Mouse (Mus musculus) megakaryocyte-erythroid progenitor cell, adult 5-6 weeks (primary cell): ENCODE measurements around the gene Cda. TPM values are rescaled to one million over a fixed set of nuclear protein-coding genes. Genes with fewer than 3 reads are reported as not detected.
"Not testable (repeated sequence)": the region's sequence is repeated elsewhere in the genome, so short reads cannot be mapped to it uniquely, and the experiment has no call there.

Experiments
- ATAC-seq: replicated peaks from 2 replicates; pipeline ENCODE4 v1.8.0; 2016; ENCODE audit warnings: mild to moderate bottlenecking, inconsistent platforms; ENCODE audit not compliant: severe bottlenecking, poor library complexity, low FRiP score, low TSS enrichment
- total RNA-seq, 2 experiments: library from RNA; stranded (forward) in 1 of 2; stranded (reverse) in 1 of 2; fragments of 200-1000, 215-1000 nt in 1 of 2; fragments of >200 nt in 1 of 2; fragmentation: Nextera tagmentation in 1 of 2; gene quantifications; 2 replicates each; pipeline ENCODE4 v1.2.3; 2014 to 2017

Gene Cda
- total RNA-seq, 2 experiments from 2014 or later: 2.6 TPM; not detected in 1

- no peak for ATAC-seq
Measured at GRCm38 (mm10) chr4:138339963-138340362, 27.8 kb downstream of the Cda start.

GRCm38 (mm10) chr4:138337341-138337740 lies 30.5 kb downstream of the Cda start:
- no peak for ATAC-seq

DNA sequence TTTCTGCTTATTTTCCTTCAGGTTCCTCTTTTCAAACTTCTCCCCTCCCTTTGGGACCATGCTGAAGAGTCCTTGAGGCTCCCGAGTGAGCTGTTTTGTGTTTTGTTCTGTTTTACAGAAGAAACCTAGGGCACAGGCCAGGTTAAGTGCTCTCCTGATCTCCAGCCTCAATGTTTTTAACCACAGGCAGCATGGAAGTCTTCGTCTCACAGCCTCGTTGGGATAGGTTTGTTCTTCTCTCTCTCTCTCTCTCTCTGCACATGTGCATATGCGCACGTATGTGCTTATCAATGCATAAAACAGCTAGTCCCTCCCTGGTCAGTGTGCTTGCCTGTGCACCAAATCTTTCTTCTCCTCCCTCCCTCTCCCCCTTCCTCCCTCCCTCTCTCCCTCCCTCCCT lies 30.9 kb downstream of the Cda start:
- no peak for ATAC-seq

GRCm38 (mm10) chr4:138335648-138336047 lies 32.1 kb downstream of the Cda start:
- no peak for ATAC-seq

DNA sequence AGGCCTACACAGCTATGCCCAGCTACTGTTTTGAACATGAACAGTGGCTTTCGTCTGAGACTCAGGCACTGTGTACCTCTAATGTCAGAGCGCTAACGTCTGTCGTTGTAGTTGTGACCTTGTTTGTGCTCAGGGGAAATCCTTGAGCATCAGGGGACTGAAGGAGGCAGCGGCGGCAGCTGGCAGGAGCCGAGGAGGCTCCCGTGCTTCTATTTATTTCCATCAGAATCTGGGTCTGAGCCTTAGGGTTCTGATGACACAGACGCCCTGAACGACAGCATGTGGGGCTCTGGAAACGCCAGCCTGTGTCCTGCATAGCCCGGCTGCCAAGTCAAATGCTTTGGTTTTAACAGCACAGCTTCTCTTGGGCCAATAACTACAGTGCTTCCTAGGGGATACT lies 32.8 kb downstream of the Cda start:
- no peak for ATAC-seq

DNA sequence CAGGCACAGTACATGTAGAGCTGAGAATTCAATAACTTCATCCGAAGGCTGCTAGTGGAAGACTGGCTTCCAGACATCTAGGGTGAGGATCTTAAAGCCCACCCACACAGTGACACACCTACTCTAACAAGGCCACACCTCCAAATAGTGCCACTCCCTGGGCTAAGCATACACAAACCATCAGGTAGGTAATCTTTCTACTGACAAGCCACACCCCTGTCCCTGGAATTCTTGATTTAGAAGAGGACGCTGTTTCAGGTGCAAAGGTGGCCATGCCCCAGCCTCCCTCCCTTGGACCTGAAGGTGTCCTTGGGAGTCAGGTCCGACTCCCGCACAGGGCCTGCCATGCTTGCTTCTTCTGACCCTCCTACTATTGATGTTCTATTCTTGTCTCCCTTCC lies 34.7 kb downstream of the Cda start:
- ATAC-seq: no peak

DNA sequence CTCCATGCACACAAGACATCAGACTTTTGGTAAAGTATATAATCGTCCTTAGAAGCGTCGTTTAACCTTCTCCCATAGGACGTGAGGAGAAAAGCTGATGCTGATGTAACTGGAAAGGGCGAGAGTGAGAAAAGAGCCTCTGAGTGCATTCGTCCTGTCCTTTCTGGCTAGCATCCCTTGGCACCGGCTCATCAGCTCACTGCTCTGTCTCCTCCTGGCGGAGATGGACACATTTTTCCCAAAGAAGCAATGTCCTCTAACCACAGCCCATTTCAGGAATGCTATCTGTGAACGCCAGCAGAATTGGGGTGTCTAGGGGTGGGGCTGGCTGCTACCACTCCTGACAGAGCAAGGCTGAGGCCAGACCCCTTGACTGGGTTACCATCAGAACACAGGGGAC lies 36.1 kb downstream of the Cda start:
- ATAC-seq: no peak

GRCm38 (mm10) chr4:138330264-138330671 lies 37.5 kb downstream of the Cda start:
- no peak for ATAC-seq

- ATAC-seq: no peak
Measured at GRCm38 (mm10) chr4:138327891-138328470, 39.8 kb downstream of the Cda start.

DNA sequence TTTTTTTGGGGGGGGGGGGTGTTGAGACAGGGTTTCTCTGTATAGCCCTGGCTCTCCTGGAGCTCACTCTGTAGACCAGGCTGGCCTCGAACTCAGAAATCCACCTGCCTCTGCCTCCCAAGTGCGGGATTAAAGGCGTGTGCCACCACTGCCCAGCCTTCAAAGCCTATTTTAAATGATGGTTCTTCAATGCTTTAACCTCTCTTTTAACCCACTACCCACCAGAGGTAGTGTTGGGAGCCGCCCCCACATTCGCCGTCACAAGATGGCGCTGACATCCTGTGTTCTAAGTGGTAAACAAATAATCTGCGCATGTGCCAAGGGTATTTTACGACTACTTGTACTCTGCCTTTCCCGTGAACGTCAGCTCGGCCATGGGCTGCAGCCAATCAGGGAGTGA lies 40.6 kb downstream of the Cda start:
- not testable (repeated sequence) for ATAC-seq

DNA sequence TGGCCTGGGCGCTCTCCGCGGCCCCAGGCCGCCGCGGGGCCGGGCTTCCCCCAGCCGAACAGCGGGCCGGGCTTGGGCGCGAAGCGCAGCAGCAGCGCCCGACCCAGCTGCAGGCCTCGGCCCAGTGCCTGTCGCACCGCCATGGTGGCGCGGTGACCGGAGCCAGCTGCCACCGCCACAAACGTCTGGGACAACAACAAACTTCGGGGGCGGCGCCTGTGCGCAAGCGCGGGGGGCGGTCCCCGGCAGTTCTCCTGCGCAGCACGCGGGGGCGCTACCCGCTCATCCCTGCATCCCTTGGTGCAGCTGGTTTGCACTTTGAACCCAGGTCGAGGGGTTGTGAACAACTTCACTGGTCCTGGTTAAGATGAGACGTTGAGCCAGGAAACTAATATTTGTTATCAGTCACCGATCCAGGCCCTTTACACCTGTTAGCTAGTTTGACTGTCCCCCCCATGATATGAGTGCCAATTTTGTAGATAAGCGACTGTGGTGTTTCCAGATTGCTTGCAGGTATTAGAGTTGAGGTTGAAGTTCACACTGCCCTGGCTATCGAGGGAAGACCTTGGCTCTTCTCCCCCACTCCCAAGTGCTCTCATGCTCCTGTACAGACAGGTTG lies 41.6 kb downstream of the Cda start, which contains the start of gene Pink1:
Gene Pink1 (minus strand): TSS at position 231 of the 619 bp plus-strand sequence.
- peak; percentile 72 for ATAC-seq

GRCm38 (mm10) chr4:138325466-138326076 lies 42.2 kb downstream of the Cda start:
- peak; percentile 95 for ATAC-seq

GRCm38 (mm10) chr4:138324451-138324850 lies 43.3 kb downstream of the Cda start:
- no peak for ATAC-seq

- no peak for ATAC-seq
Measured at GRCm38 (mm10) chr4:138323753-138324152, 44.0 kb downstream of the Cda start.

GRCm38 (mm10) chr4:138322692-138323091 lies 45.1 kb downstream of the Cda start:
- no peak for ATAC-seq

GRCm38 (mm10) chr4:138321488-138321887 lies 46.3 kb downstream of the Cda start:
- no peak for ATAC-seq

DNA sequence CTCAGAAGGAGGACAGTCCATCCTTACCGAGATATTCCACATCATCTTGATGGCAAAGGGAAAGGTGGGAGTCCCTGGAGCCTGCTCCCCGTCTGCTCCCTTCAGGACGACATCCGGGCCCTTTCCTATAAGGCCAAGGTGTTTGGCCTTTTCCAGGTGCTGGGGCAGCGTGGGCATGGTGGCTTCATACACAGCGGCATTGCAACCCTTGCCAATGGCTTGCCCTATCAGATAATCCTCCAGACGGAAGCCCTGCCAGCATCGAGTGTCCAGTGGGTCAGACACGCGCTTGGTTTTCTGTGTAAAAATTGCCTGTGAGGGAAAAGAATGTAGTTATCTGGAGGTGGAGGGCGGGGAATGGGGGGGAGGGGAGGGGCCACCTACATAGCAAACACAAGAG lies 47.1 kb downstream of the Cda start:
- no peak for ATAC-seq

- peak; percentile 64 for ATAC-seq
Measured at GRCm38 (mm10) chr4:138319508-138319907, 48.3 kb downstream of the Cda start.

DNA sequence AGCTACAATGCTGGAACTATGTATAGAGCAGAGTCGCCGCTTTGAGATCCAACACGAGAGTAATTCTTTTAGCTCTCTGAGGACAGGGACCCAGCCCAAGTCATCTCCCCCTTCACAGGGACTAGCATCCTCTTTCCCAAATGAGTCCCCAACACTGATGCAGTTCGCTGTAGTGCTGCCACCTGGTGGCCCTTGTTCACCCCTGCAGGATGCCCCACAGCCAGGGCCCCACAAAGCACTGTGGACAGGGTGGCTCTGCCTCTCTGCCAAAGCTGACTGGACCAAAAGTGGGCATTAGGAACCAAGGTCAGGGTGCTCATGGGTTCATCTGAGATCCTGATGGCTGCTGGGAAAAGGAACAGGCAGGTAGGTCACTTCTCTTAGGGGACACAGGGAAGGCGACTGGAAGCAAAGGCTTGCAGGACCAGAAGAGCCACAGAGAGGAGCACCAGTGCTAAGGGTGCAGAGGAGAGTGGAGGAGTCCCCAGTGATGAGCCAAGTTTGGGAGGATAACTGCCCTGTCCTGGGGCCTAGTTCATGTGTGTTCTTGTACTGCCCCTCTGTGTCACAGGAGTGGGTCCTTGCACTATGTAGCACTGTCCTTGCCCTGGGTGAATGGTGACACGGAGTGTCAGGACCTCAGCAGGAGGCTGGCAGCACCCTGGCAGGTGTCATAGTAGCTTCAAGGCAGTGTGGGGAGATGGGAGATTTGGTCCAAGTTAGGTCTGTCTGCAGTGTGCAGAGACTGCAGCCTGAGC lies 49.1 kb downstream of the Cda start:
- peak; percentile 74 for ATAC-seq

GRCm38 (mm10) chr4:138316369-138316768 lies 51.4 kb downstream of the Cda start:
- ATAC-seq: no peak
